Mouse (Mus musculus): ENCODE data around the gene Naa80. TPM values are rescaled to one million over a fixed set of nuclear protein-coding genes. Genes with fewer than 3 reads are reported as not detected.

Gene Naa80
- polyA plus RNA-seq, 1 experiment from 2014 or later: 15.1 TPM

GRCm38 (mm10) chr9:107612945-107613569 lies 34.4 kb downstream of the Naa80 start:
- Histone ChIP-seq H3K4me3 (ENCODE audit: low read length) (peak overlapping the region; percentile 54), H3K9ac (ENCODE audit: low read length) (peak overlapping the region; percentile 46), H3K9me3 (replicated peaks; ENCODE audit: control insufficient read depth, low read length) (no peaks in the 10 kb centered on the region), H3K27ac (ENCODE audit: low read length) (peak overlapping the region; percentile 94), H3K27me3 (ENCODE audit: control insufficient read depth, insufficient read depth, low read length) (no peaks in the 10 kb centered on the region), H3K36me3 (ENCODE audit: control insufficient read depth, insufficient read depth) (peaks cover 27% of the 10 kb centered on the region), H3K4me1 (ENCODE audit: control insufficient read depth, insufficient read depth, low read length) (peaks cover 44% of the 10 kb centered on the region), H3K4me2 (ENCODE audit: low read depth, low read length) (peak overlapping the region; percentile 85)
- 12% methylated on average over 12 of the region's 12 CpGs for WGBS
- ATAC-seq (replicated peaks; ENCODE audit: extremely low read depth, insufficient read depth, low FRiP score): 0 out of 2 replicates have a peak, but pooled peaks have one; percentile 10

DNA sequence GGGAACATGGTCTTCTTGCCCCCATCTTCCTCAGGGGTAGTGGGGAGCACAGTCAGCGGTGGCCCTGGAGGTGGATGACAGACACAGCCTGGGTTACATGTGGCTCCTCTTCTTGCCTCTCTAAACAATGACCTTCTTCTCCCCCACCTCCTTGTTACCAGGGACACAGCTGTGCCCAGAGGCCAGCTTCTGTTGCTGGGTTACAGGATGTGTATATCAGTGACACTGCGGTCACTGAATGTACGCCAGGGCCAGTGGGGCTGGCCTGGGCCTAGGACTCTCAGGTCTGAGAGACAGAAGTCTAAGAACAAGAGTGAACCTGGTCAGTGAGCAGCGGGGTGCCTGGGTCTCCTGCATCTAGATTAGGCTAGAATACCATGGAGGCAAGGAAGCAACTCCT lies 36.3 kb downstream of the Naa80 start:
- no peak overlapping the region for H3K27ac ChIP-seq (ENCODE audit: low read length)
- WGBS: 68% methylated on average over 4 of the region's 4 CpGs
- no peaks in the 10 kb centered on the region for H3K9me3 ChIP-seq (replicated peaks; ENCODE audit: control insufficient read depth, low read length)
- H3K36me3 ChIP-seq (ENCODE audit: control insufficient read depth, insufficient read depth): peaks cover 33% of the 10 kb centered on the region
- H3K4me2 ChIP-seq (ENCODE audit: low read depth, low read length): no peak overlapping the region
- no peak for ATAC-seq (replicated peaks; ENCODE audit: extremely low read depth, insufficient read depth, low FRiP score)
- no peaks in the 10 kb centered on the region for H3K27me3 ChIP-seq (ENCODE audit: control insufficient read depth, insufficient read depth, low read length)
- peaks cover 46% of the 10 kb centered on the region for H3K4me1 ChIP-seq (ENCODE audit: control insufficient read depth, insufficient read depth, low read length)
- H3K4me3 ChIP-seq (ENCODE audit: low read length): no peak overlapping the region
- 0 out of 2 replicates have a peak overlapping the region, but pooled peaks have one; percentile 14 for H3K9ac ChIP-seq (ENCODE audit: low read length)

GRCm38 (mm10) chr9:107617461-107617860 lies 38.8 kb downstream of the Naa80 start:
- no peak for ATAC-seq (replicated peaks; ENCODE audit: extremely low read depth, insufficient read depth, low FRiP score)
- H3K4me3 ChIP-seq (ENCODE audit: low read length): no peak overlapping the region
- 74% methylated on average over 2 of the region's 2 CpGs for WGBS
- peaks cover 46% of the 10 kb centered on the region for H3K4me1 ChIP-seq (ENCODE audit: control insufficient read depth, insufficient read depth, low read length)
- peaks cover 42% of the 10 kb centered on the region for H3K36me3 ChIP-seq (ENCODE audit: control insufficient read depth, insufficient read depth)
- H3K27me3 ChIP-seq (ENCODE audit: control insufficient read depth, insufficient read depth, low read length): no peaks in the 10 kb centered on the region
- H3K4me2 ChIP-seq (ENCODE audit: low read depth, low read length): no peak overlapping the region
- peak overlapping the region; percentile 99 for H3K27ac ChIP-seq (ENCODE audit: low read length)
- no peaks in the 10 kb centered on the region for H3K9me3 ChIP-seq (replicated peaks; ENCODE audit: control insufficient read depth, low read length)
- H3K9ac ChIP-seq (ENCODE audit: low read length): no peak overlapping the region

- no peak for ATAC-seq (replicated peaks; ENCODE audit: extremely low read depth, insufficient read depth, low FRiP score)
- H3K4me2 ChIP-seq (ENCODE audit: low read depth, low read length): 0 out of 2 replicates have a peak overlapping the region, but pooled peaks have one; percentile 24
- no peaks in the 10 kb centered on the region for H3K27me3 ChIP-seq (ENCODE audit: control insufficient read depth, insufficient read depth, low read length)
- H3K9me3 ChIP-seq (replicated peaks; ENCODE audit: control insufficient read depth, low read length): no peaks in the 10 kb centered on the region
- peak overlapping the region; percentile 99 for H3K27ac ChIP-seq (ENCODE audit: low read length)
- peak overlapping the region; percentile 14 for H3K9ac ChIP-seq (ENCODE audit: low read length)
- 62% methylated on average over 6 of the region's 6 CpGs for WGBS
- H3K4me1 ChIP-seq (ENCODE audit: control insufficient read depth, insufficient read depth, low read length): peaks cover 43% of the 10 kb centered on the region
- H3K4me3 ChIP-seq (ENCODE audit: low read length): no peak overlapping the region
- H3K36me3 ChIP-seq (ENCODE audit: control insufficient read depth, insufficient read depth): peaks cover 42% of the 10 kb centered on the region
Measured at GRCm38 (mm10) chr9:107618098-107618497, 39.4 kb downstream of the Naa80 start.

DNA sequence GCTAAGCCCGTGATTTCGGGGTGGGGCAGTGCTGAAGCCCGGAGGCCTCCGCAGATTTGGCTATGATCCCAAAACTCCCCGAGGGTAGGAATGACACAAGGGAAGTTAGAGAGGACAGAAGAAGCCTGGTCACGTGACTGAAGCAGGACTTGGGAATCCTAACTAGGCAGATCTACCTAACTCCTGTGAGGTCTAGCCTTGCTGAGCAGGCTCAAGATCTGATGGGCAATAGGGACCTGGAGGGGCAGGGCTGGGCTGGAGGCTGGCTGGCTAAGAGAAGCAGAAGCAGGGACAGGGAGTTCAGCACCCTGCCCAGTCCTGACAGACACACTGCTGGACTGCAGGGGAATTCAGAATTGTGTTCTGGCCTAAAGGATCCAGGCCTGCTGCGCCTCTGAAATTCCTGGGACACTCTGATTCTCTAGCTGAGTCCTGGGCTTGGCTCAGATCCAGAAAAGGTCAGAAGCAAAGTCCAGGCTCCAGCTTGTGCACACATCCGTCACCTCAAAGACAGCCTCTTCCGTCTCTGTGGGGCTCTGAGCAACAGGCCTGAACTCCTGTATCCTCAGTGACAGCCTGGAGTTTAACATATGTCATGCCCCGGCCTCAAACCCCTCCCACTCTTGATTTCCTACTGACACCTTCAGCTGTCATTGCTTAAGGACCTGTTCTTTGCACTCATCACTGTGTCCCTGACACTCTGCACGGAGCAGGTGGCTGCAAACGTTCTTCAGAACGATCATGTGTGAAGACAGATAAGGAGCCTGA lies 40.3 kb downstream of the Naa80 start:
- H3K4me3 ChIP-seq (ENCODE audit: low read length): no peak overlapping the region
- peaks cover 48% of the 10 kb centered on the region for H3K4me1 ChIP-seq (ENCODE audit: control insufficient read depth, insufficient read depth, low read length)
- H3K27ac ChIP-seq (ENCODE audit: low read length): peak overlapping the region; percentile 99
- H3K9me3 ChIP-seq (replicated peaks; ENCODE audit: control insufficient read depth, low read length): no peaks in the 10 kb centered on the region
- peaks cover 42% of the 10 kb centered on the region for H3K36me3 ChIP-seq (ENCODE audit: control insufficient read depth, insufficient read depth)
- 9% methylated on average over 13 of the region's 13 CpGs for WGBS
- H3K27me3 ChIP-seq (ENCODE audit: control insufficient read depth, insufficient read depth, low read length): no peaks in the 10 kb centered on the region
- peak overlapping the region; percentile 14 for H3K9ac ChIP-seq (ENCODE audit: low read length)
- H3K4me2 ChIP-seq (ENCODE audit: low read depth, low read length): peak overlapping the region; percentile 24; the same call in 1 of the 2 replicates
- peak; percentile 81 for ATAC-seq (replicated peaks; ENCODE audit: extremely low read depth, insufficient read depth, low FRiP score)

DNA sequence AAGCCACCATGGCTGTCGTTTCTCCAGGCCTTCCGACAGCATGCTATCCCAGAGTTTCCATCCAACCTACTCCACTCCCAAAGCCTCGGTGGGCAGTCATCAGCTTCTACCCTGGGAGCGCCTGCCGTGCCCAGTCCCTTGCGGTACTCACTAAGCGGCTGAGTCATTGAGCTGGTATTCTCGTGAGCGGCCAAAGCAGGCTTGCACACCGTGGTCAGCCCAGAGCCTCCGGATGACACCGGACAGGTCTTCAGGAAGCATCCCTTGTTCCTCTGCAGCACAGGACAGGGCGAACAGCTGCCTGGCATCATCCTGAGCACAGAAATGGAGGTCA lies 40.8 kb downstream of the Naa80 start:
- Histone ChIP-seq H3K4me1 (ENCODE audit: control insufficient read depth, insufficient read depth, low read length) (peaks cover 54% of the 10 kb centered on the region), H3K9me3 (replicated peaks; ENCODE audit: control insufficient read depth, low read length) (no peaks in the 10 kb centered on the region), H3K9ac (ENCODE audit: low read length) (peak overlapping the region; percentile 63), H3K27ac (ENCODE audit: low read length) (peak overlapping the region; percentile 99), H3K4me3 (ENCODE audit: low read length) (peak overlapping the region; percentile 22; the same call in 1 of the 2 replicates), H3K4me2 (ENCODE audit: low read depth, low read length) (peak overlapping the region; percentile 31), H3K36me3 (ENCODE audit: control insufficient read depth, insufficient read depth) (peaks cover 42% of the 10 kb centered on the region), H3K27me3 (ENCODE audit: control insufficient read depth, insufficient read depth, low read length) (no peaks in the 10 kb centered on the region)
- 27% methylated on average over 13 of the region's 13 CpGs for WGBS
- ATAC-seq (replicated peaks; ENCODE audit: extremely low read depth, insufficient read depth, low FRiP score): no peak; the same call in 1 of the 2 replicates

DNA sequence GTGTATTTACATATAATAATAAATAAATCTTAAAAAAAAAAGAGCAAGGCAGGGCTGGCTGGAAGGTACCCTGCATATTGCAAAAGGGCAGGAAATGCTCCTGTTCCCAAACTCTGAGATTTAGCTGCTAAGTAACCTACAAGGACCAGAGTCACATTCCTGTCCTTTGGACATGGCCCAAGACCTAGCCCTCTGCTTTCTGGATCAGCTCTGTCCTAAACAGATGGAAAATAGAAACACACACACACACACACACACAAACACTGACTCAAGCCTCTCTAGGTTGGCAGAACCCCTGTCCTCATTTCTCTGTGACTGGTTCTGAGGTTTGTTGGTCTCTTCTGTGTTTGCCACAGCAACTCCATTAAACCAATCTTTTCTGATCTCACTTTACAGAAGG lies 42.3 kb downstream of the Naa80 start:
- no peak overlapping the region for H3K4me3 ChIP-seq (ENCODE audit: low read length)
- H3K9me3 ChIP-seq (replicated peaks; ENCODE audit: control insufficient read depth, low read length): no peaks in the 10 kb centered on the region
- peaks cover 63% of the 10 kb centered on the region for H3K4me1 ChIP-seq (ENCODE audit: control insufficient read depth, insufficient read depth, low read length)
- H3K27ac ChIP-seq (ENCODE audit: low read length): peak overlapping the region; percentile 99
- peaks cover 30% of the 10 kb centered on the region for H3K36me3 ChIP-seq (ENCODE audit: control insufficient read depth, insufficient read depth)
- H3K4me2 ChIP-seq (ENCODE audit: low read depth, low read length): no peak overlapping the region
- no peaks in the 10 kb centered on the region for H3K27me3 ChIP-seq (ENCODE audit: control insufficient read depth, insufficient read depth, low read length)
- ATAC-seq (replicated peaks; ENCODE audit: extremely low read depth, insufficient read depth, low FRiP score): no peak
- H3K9ac ChIP-seq (ENCODE audit: low read length): peak overlapping the region; percentile 30; the same call in 1 of the 2 replicates

- Histone ChIP-seq H3K4me1 (ENCODE audit: control insufficient read depth, insufficient read depth, low read length) (peaks cover 78% of the 10 kb centered on the region), H3K4me2 (ENCODE audit: low read depth, low read length) (peak overlapping the region; percentile 26; the same call in 1 of the 2 replicates), H3K27ac (ENCODE audit: low read length) (peak overlapping the region; percentile 72), H3K9me3 (replicated peaks; ENCODE audit: control insufficient read depth, low read length) (no peaks in the 10 kb centered on the region), H3K27me3 (ENCODE audit: control insufficient read depth, insufficient read depth, low read length) (no peaks in the 10 kb centered on the region), H3K9ac (ENCODE audit: low read length) (peak overlapping the region; percentile 26; the same call in 1 of the 2 replicates), H3K36me3 (ENCODE audit: control insufficient read depth, insufficient read depth) (peaks cover 12% of the 10 kb centered on the region), H3K4me3 (ENCODE audit: low read length) (no peak overlapping the region)
- no peak for ATAC-seq (replicated peaks; ENCODE audit: extremely low read depth, insufficient read depth, low FRiP score)
- 66% methylated on average over 5 of the region's 5 CpGs for WGBS
Measured at GRCm38 (mm10) chr9:107624539-107624938, 45.9 kb downstream of the Naa80 start.

- peaks cover 78% of the 10 kb centered on the region for H3K4me1 ChIP-seq (ENCODE audit: control insufficient read depth, insufficient read depth, low read length)
- no peak for ATAC-seq (replicated peaks; ENCODE audit: extremely low read depth, insufficient read depth, low FRiP score)
- H3K27ac ChIP-seq (ENCODE audit: low read length): peak overlapping the region; percentile 72
- H3K9me3 ChIP-seq (replicated peaks; ENCODE audit: control insufficient read depth, low read length): no peaks in the 10 kb centered on the region
- no peaks in the 10 kb centered on the region for H3K27me3 ChIP-seq (ENCODE audit: control insufficient read depth, insufficient read depth, low read length)
- no peak overlapping the region for H3K4me3 ChIP-seq (ENCODE audit: low read length)
- peak overlapping the region; percentile 26 for H3K4me2 ChIP-seq (ENCODE audit: low read depth, low read length)
- 85% methylated on average over 3 of the region's 3 CpGs for WGBS
- H3K36me3 ChIP-seq (ENCODE audit: control insufficient read depth, insufficient read depth): peaks cover 10% of the 10 kb centered on the region
- H3K9ac ChIP-seq (ENCODE audit: low read length): peak overlapping the region; percentile 56
Measured at GRCm38 (mm10) chr9:107624951-107625350, 46.3 kb downstream of the Naa80 start.
